Mouse (Mus musculus) lung, adult 2 months (tissue): ENCODE measurements around the gene Naip2. TPM values are rescaled to one million over a fixed set of nuclear protein-coding genes. Genes with fewer than 3 reads are reported as not detected.

Experiments used
- DNase-seq: peaks from one replicate; pipeline ENCODE4 v3.0.0; 2022
- H3K4me1 ChIP-seq: fragments of 200-500 bp; 2 replicates; pipeline ENCODE4 v1.6.1; 2011; ENCODE audit warnings: low read length; ENCODE audit not compliant: control insufficient read depth, insufficient read depth
- H3K4me3 ChIP-seq: fragments of 200-500 bp; replicated peaks from 2 replicates; pipeline ENCODE3; 2011; ENCODE audit warnings: low read depth, mild to moderate bottlenecking, control low read depth, low read length; ENCODE audit errors: extremely low read depth
- CTCF ChIP-seq: fragments of 200-500 bp; IDR thresholded peaks from 2 replicates; pipeline ENCODE4 v1.5.1; 2011; ENCODE audit warnings: mild to moderate bottlenecking, low read length, control low read depth; ENCODE audit not compliant: insufficient read depth
- POLR2A ChIP-seq: fragments of 200-500 bp; IDR thresholded peaks from 2 replicates; pipeline ENCODE4 v1.6.1; 2011; ENCODE audit warnings: low read depth, mild to moderate bottlenecking, control low read depth, low read length, borderline replicate concordance; ENCODE audit errors: extremely low read depth
- WGBS: fragments of 180-500 bp; shearing (Covaris S2); methylation state at CpG from one replicate; pipeline ENCODE4 v1.1.7; 2018; 5-methylcytosine and 5-hydroxymethylcytosine counted together
- polyA plus RNA-seq: library from polyadenylated mRNA; depleted of rRNA; stranded (reverse); fragments of >200 nt; gene quantifications from 2 replicates; pipeline ENCODE4 v1.2.3, GENCODE M21; 2012

Naip2 gene
- polyA plus RNA-seq, 1 experiment = 1.9 TPM

GRCm38 (mm10) chr13:100156624-100157023 is 45.3 kb downstream of the Naip2 start:
- no peak for TF ChIP-seq CTCF
- TF ChIP-seq POLR2A = no peak
- no peak for DNase-seq
- Histone ChIP-seq H3K4me3 (no peak overlapping the region), H3K4me1 (no peaks in the 10 kb centered on the region)
- WGBS = 83% methylated on average over 3 of the region's 3 CpGs

GRCm38 (mm10) chr13:100152659-100153058 is 49.2 kb downstream of the Naip2 start:
- WGBS = 31% methylated on average over 1 of the region's 1 CpGs
- DNase-seq = no peak
- TF ChIP-seq POLR2A (no peak), CTCF (no peak)

GRCm38 (mm10) chr13:100141646-100142314 is 60.1 kb downstream of the Naip2 start:
- DNase-seq = no peak
- Histone ChIP-seq H3K4me1 (0 out of 2 replicates have a peak, but pooled peaks cover 2% of the 10 kb centered on the region), H3K4me3 (no peak overlapping the region)
- TF ChIP-seq POLR2A = no peak
- TF ChIP-seq CTCF = no peak
- WGBS = 60% methylated on average over 8 of the region's 8 CpGs

More at GRCm38 (mm10) chr13:100152659-100153058, 49.2 kb downstream of the Naip2 start:
- no peak overlapping the region for H3K4me3 ChIP-seq
- no peaks in the 10 kb centered on the region for H3K4me1 ChIP-seq

- WGBS = 3% methylated on average over 10 of the region's 10 CpGs
- DNase-seq = no peak
Observed at GRCm38 (mm10) chr13:100125258-100125643, 76.6 kb downstream of the Naip2 start.

GRCm38 (mm10) chr13:100124423-100125257 is 77.3 kb downstream of the Naip2 start, which contains the start of gene Smn1:
Gene Smn1, plus strand, starts transcription at chr13:100124852.
- H3K4me3 ChIP-seq = peak within 1 kb of the TSS; percentile 93
- DNase-seq = peak; percentile 94
- TF ChIP-seq CTCF = no peak
- peak; percentile 89; the same call in 1 of the 2 replicates for TF ChIP-seq POLR2A
- peaks cover 5% of the 10 kb centered on the region for H3K4me1 ChIP-seq
- WGBS = 4% methylated on average over 42 of the region's 42 CpGs

More at GRCm38 (mm10) chr13:100125258-100125643, 76.6 kb downstream of the Naip2 start:
- no peak for TF ChIP-seq CTCF
- TF ChIP-seq POLR2A = no peak
- peaks cover 5% of the 10 kb centered on the region for H3K4me1 ChIP-seq
- H3K4me3 ChIP-seq = peak overlapping the region; percentile 93

- Histone ChIP-seq H3K4me3 (peak overlapping the region; percentile 54), H3K4me1 (peaks cover 5% of the 10 kb centered on the region)
- DNase-seq = no peak
- WGBS = 86% methylated on average over 3 of the region's 3 CpGs
- TF ChIP-seq POLR2A (no peak), CTCF (no peak)
Observed at GRCm38 (mm10) chr13:100123970-100124369, 77.9 kb downstream of the Naip2 start.

GRCm38 (mm10) chr13:100112218-100112972 is 89.5 kb downstream of the Naip2 start:
- Histone ChIP-seq H3K4me3 (no peak overlapping the region), H3K4me1 (no peaks in the 10 kb centered on the region)
- no peak for DNase-seq
- 38% methylated on average over 5 of the region's 5 CpGs for WGBS
- TF ChIP-seq CTCF (no peak), POLR2A (no peak)

- DNase-seq = peak; percentile 86
- Histone ChIP-seq H3K4me1 (no peaks in the 10 kb centered on the region; the same call in 1 of the 2 replicates), H3K4me3 (peak within 1 kb of the TSS; percentile 99)
- under 1% methylated on average over 73 of the region's 76 CpGs for WGBS
- TF ChIP-seq CTCF = no peak
Observed at GRCm38 (mm10) chr13:100107652-100108472, 94.0 kb downstream of the Naip2 start, which contains the start of gene Serf1. Gene Serf1, plus strand, starts transcription at chr13:100108012.
